Mouse (Mus musculus) midbrain, embryonic 13.5 days (tissue): Measurements from ENCODE around the gene Dcpp1. TPM values are rescaled to one million over a fixed set of nuclear protein-coding genes. Genes with fewer than 3 reads are reported as not detected.

Experiments used
- polyA plus RNA-seq: library from polyadenylated mRNA; unstranded; fragments of >200 nt; fragmentation: Nextera tagmentation; extraction: Ambion mirVana; gene quantifications from 2 replicates; pipeline ENCODE4 v1.2.1, GENCODE M21; 2015

The Dcpp1 gene
- polyA plus RNA-seq, 1 experiment from 2014 or later = not detected

Other genes with a start within 250 kb of the Dcpp1 start
- gene Mmp25, start 235.6 kb upstream of the Dcpp1 start, polyA plus RNA-seq = 1.1 TPM in 2 replicates
- gene Bicdl2, start 220.4 kb upstream of the Dcpp1 start, polyA plus RNA-seq = 0.16 TPM in 1 of 2 replicates, not detected in the other
- 84.9 and 90.9 TPM in 2 replicates for gene Hcfc1r1, start 207.3 kb upstream of the Dcpp1 start, polyA plus RNA-seq
- gene Thoc6, start 207.0 kb upstream of the Dcpp1 start, polyA plus RNA-seq = 44.8 and 46.5 TPM in 2 replicates
- 1.4 and 2.9 TPM in 2 replicates for gene Tnfrsf12a, start 203.4 kb upstream of the Dcpp1 start, polyA plus RNA-seq
- gene Cldn6, start 201.6 kb upstream of the Dcpp1 start, polyA plus RNA-seq = 0.15 and 0.17 TPM in 2 replicates
- gene Cldn9, start 196.8 kb upstream of the Dcpp1 start, polyA plus RNA-seq = 0.32 and 1.1 TPM in 2 replicates
- gene 1520401A03Rik, start 158.1 kb upstream of the Dcpp1 start, polyA plus RNA-seq = 0.30 TPM in 1 of 2 replicates, not detected in the other
- 21.4 and 26.5 TPM in 2 replicates for gene Pkmyt1, start 154.5 kb upstream of the Dcpp1 start, polyA plus RNA-seq
- gene Paqr4, start 140.0 kb upstream of the Dcpp1 start, polyA plus RNA-seq = 55.8 and 56.8 TPM in 2 replicates
- gene Kremen2, start 135.0 kb upstream of the Dcpp1 start, polyA plus RNA-seq = 0.57 and 0.66 TPM in 2 replicates
- 238 and 243 TPM in 2 replicates for gene Flywch1, start 109.3 kb upstream of the Dcpp1 start, polyA plus RNA-seq
- gene Flywch2, start 94.8 kb upstream of the Dcpp1 start, polyA plus RNA-seq = 63.9 and 70.5 TPM in 2 replicates
- gene Srrm2, start 90.3 kb upstream of the Dcpp1 start, polyA plus RNA-seq = 639 and 664 TPM in 2 replicates
- 1,286 and 1,324 TPM in 2 replicates for gene Elob, start 51.7 kb upstream of the Dcpp1 start, polyA plus RNA-seq
- 0.30 and 0.36 TPM in 2 replicates for gene Prss33, start 44.8 kb upstream of the Dcpp1 start, polyA plus RNA-seq
- gene Prss32, start 37.0 kb upstream of the Dcpp1 start, polyA plus RNA-seq = not detected in 2 replicates
- gene Prss41, start 36.7 kb upstream of the Dcpp1 start, polyA plus RNA-seq = 0.94 and 1.5 TPM in 2 replicates
- gene Prss21, start 12.8 kb upstream of the Dcpp1 start, polyA plus RNA-seq = not detected in 2 replicates
- gene Dcpp2, start within 50 bp of the Dcpp1 start, polyA plus RNA-seq = not detected in 2 replicates
- not detected in 2 replicates for gene Dcpp3, start 36.6 kb downstream of the Dcpp1 start, polyA plus RNA-seq
- not detected in 2 replicates for gene Sbp, start 60.8 kb downstream of the Dcpp1 start, polyA plus RNA-seq
- gene Sbpl, start 74.4 kb downstream of the Dcpp1 start, polyA plus RNA-seq = not detected in 2 replicates
- not detected in 2 replicates for gene Prss30, start 99.7 kb downstream of the Dcpp1 start, polyA plus RNA-seq
- gene Prss22, start 117.2 kb downstream of the Dcpp1 start, polyA plus RNA-seq = 0.12 TPM in 1 of 2 replicates, not detected in the other
- 0.32 and 0.54 TPM in 2 replicates for gene Prss27, start 157.3 kb downstream of the Dcpp1 start, polyA plus RNA-seq
- 80.9 and 81.5 TPM in 2 replicates for gene Kctd5, start 192.6 kb downstream of the Dcpp1 start, polyA plus RNA-seq